Mouse (Mus musculus): ENCODE results near the gene Mpc2. TPM values are rescaled to one million over a fixed set of nuclear protein-coding genes. Genes with fewer than 3 reads are reported as not detected.

Mpc2 gene
- polyA plus RNA-seq, 1 experiment from 2014 or later: 145 TPM

DNA sequence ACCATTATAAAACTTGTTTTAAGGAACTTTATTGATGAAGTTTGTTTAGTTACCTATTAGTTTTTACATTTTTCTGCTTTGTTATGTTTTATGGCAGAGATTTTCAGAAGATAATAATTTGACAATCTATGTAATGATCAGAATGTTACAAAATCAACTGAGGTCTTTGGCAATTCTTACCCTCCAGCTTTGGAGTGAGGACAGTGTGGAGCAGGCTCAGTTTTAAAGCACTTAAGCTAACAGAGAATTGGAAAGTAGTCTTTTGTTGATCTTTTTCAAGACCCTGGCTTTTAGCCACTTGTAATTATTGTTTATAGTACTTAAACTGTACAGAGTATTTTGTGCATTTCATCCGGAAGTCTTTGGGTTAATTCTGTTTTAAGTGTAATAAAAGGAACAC lies 2.4 kb downstream of the Mpc2 start:
- 87% methylated on average over 1 of the region's 1 CpGs for WGBS
- Histone ChIP-seq H3K4me3 (no peak overlapping the region), H3K9me3 (no peaks in the 10 kb centered on the region), H3K27me3 (ENCODE audit: insufficient read depth, poor library complexity, severe bottlenecking) (no peaks in the 10 kb centered on the region), H3K27ac (no peak overlapping the region), H3K4me1 (peaks cover 8% of the 10 kb centered on the region), H3K36me3 (no peaks in the 10 kb centered on the region)
- no peak for DNase-seq (ENCODE audit: low spot score)

DNA sequence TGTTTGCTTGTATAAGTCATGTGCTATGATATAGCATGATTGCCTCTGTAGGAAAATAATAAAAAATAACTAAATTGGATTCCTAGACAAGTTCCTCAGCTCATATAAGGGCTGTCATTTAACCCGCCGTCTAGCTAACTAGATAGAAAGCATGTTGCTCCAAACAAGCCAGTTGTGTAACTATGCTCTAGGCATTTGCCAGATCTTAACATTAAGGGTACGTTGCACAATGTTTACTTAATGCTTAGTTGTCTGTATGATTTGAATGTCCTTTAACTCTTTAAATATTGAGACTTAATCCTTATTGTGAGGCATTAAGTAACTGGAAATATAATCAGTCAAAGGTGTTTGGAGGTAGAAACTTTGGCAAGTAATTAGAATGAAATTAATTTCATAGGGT lies 4.1 kb downstream of the Mpc2 start:
- H3K27ac ChIP-seq: no peak overlapping the region
- peaks cover 8% of the 10 kb centered on the region for H3K4me1 ChIP-seq
- no peaks in the 10 kb centered on the region for H3K9me3 ChIP-seq
- H3K36me3 ChIP-seq: no peaks in the 10 kb centered on the region
- no peak overlapping the region for H3K4me3 ChIP-seq
- no peaks in the 10 kb centered on the region for H3K27me3 ChIP-seq (ENCODE audit: insufficient read depth, poor library complexity, severe bottlenecking)
- DNase-seq (ENCODE audit: low spot score): no peak
- 92% methylated on average over 3 of the region's 3 CpGs for WGBS

DNA sequence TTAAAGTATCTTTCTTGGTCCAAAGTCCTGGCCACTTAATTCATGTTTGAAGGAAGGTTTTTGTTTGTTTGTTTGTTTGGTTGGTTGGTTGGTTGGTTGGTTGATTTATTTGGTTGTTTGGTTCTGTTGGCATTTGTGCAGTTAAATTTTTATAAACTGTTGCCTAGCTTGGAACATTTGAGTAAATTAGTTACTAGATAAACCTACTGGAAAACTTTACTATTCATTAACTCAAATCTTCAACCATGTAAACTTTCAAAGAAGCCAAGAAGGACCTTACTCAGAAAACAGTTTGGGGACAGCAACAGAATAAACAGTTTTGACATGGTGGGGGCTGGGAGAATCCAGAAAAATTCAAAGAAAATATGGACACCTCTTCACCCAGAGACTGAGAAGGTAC lies 8.5 kb downstream of the Mpc2 start:
- Histone ChIP-seq H3K9me3 (no peaks in the 10 kb centered on the region), H3K4me1 (no peaks in the 10 kb centered on the region), H3K36me3 (no peaks in the 10 kb centered on the region), H3K27me3 (ENCODE audit: insufficient read depth, poor library complexity, severe bottlenecking) (no peaks in the 10 kb centered on the region), H3K4me3 (no peak overlapping the region), H3K27ac (no peak overlapping the region)
- DNase-seq (ENCODE audit: low spot score): no peak

DNA sequence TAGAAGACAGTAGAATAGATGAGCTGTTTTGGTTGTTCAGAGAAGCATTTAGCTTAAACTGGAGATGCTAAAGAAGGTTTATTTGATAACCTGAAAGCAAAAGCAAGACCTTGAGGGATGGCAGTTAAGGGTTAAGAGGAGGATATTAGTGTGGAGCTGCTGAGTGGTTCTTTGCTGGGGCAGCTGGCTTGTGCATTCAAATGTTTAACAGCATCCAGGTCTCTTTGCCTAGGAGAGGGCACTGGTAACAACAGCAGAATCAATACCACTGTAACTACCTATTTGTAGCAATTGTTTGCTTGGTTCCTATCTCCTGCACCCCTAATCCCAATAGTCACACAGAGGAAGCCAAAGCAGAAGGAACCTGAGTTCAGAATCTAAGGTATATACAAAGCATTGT lies 9.3 kb downstream of the Mpc2 start:
- Histone ChIP-seq H3K4me1 (no peaks in the 10 kb centered on the region), H3K27ac (no peak overlapping the region), H3K9me3 (no peaks in the 10 kb centered on the region), H3K4me3 (no peak overlapping the region), H3K27me3 (ENCODE audit: insufficient read depth, poor library complexity, severe bottlenecking) (no peaks in the 10 kb centered on the region), H3K36me3 (no peaks in the 10 kb centered on the region)
- DNase-seq (ENCODE audit: low spot score): no peak

DNA sequence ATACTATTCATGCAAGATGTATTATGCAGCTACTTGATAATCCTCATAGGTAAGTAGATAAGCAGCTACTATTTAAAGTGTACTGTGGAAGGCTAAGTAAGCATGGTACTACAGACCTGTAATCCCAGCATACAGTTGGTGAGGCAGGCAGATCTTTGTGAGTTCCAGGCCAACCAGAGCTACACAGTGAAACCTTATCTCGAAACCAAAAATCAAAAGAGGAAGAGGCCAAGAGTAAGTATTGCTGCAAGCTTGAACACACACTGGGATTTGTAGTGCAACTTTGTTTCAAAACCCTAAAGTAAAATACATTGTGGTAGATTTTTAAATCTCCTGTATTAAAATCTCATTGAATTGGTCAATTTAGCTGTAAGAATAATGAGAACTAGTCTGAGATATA lies 11.1 kb downstream of the Mpc2 start:
- Histone ChIP-seq H3K36me3 (no peaks in the 10 kb centered on the region), H3K4me1 (no peaks in the 10 kb centered on the region), H3K4me3 (no peak overlapping the region), H3K9me3 (no peaks in the 10 kb centered on the region), H3K27me3 (ENCODE audit: insufficient read depth, poor library complexity, severe bottlenecking) (no peaks in the 10 kb centered on the region), H3K27ac (no peak overlapping the region)
- DNase-seq (ENCODE audit: low spot score): no peak
- 87% methylated on average over 1 of the region's 1 CpGs for WGBS

DNA sequence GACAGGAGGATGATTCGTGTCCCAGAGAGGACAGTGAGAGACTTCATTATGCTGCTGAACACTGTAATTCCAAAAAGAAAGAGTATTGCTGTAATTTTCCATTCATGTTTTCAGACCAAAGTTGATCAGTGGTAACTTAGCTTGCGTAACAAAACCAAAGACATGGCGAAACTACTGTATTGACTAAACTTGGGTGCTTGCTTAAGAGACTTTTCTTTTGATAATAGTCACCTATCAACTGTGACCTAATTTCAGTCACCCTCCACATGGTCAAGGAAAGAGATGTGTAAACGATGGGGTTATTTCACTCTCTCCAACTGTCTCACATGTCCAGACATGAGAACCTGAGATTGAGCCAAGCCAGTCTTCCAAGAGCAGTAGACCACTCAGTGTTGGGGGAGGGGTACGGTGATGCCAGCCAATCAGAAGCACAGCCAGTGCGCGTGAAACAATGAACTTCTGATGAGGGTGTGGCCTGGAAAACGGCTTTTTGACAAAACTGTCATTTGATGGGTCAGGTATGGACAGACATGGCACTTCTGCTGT lies 24.3 kb downstream of the Mpc2 start, which contains the start of gene Adcy10:
Gene Adcy10 (plus strand): TSS at position 496 of the 546 bp plus-strand sequence.
- Histone ChIP-seq H3K27ac (no peak within 1 kb of the TSS), H3K4me1 (no peaks in the 10 kb centered on the region), H3K27me3 (ENCODE audit: insufficient read depth, poor library complexity, severe bottlenecking) (no peaks in the 10 kb centered on the region), H3K9me3 (no peaks in the 10 kb centered on the region), H3K4me3 (no peak within 1 kb of the TSS), H3K36me3 (peaks cover 15% of the 10 kb centered on the region; the same call in 1 of the 2 replicates)
- 89% methylated on average over 8 of the region's 8 CpGs for WGBS
- no peak for DNase-seq (ENCODE audit: low spot score)

DNA sequence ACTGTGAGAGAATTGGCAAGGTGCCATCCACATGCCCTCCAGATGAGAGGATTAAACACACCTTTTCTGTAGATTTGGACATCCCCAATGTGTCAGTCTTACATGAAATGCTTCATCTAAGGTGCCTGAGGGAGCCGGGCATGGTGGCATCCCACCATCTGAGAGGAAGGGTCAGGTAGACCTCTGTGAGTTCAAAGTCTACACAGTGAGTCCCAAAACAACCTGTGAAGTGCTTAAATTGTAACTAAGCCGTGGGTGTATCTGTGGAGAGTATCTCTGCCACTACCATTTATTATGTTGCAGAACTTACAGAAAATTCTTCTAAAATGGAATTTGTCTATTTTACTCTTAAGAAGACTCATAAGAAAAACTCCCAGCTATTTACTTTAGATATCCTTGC lies 25.7 kb downstream of the Mpc2 start:
- DNase-seq (ENCODE audit: low spot score): no peak
- no peaks in the 10 kb centered on the region for H3K4me1 ChIP-seq
- no peaks in the 10 kb centered on the region for H3K27me3 ChIP-seq (ENCODE audit: insufficient read depth, poor library complexity, severe bottlenecking)
- H3K9me3 ChIP-seq: no peaks in the 10 kb centered on the region
- no peak overlapping the region for H3K4me3 ChIP-seq
- peaks cover 11% of the 10 kb centered on the region; the same call in 1 of the 2 replicates for H3K36me3 ChIP-seq
- H3K27ac ChIP-seq: no peak overlapping the region
- WGBS: 91% methylated on average over 2 of the region's 2 CpGs

DNA sequence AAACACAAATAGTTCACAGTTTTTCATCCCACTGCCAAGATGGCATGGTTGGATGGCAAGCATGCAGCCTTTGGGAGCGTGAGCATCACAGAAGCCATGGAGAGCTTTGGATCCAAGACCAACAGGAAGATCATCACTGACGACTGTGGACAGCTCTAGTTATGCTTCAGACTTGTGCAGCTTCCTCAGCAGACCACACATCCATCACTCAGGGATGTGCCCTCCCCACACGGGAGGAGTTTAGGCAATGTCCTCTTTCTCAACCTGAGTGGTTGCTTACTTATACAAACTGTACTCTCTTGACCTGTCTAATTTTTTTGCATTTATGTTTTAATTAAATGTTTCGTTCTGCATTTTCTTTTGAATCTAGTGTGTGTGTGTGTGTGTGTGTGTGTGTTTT lies 28.8 kb downstream of the Mpc2 start:
- no peaks in the 10 kb centered on the region for H3K27me3 ChIP-seq (ENCODE audit: insufficient read depth, poor library complexity, severe bottlenecking)
- H3K36me3 ChIP-seq: no peaks in the 10 kb centered on the region
- no peaks in the 10 kb centered on the region for H3K4me1 ChIP-seq
- DNase-seq (ENCODE audit: low spot score): no peak
- H3K4me3 ChIP-seq: no peak overlapping the region
- H3K9me3 ChIP-seq: no peaks in the 10 kb centered on the region
- H3K27ac ChIP-seq: no peak overlapping the region
- WGBS: 80% methylated on average over 4 of the region's 4 CpGs

DNA sequence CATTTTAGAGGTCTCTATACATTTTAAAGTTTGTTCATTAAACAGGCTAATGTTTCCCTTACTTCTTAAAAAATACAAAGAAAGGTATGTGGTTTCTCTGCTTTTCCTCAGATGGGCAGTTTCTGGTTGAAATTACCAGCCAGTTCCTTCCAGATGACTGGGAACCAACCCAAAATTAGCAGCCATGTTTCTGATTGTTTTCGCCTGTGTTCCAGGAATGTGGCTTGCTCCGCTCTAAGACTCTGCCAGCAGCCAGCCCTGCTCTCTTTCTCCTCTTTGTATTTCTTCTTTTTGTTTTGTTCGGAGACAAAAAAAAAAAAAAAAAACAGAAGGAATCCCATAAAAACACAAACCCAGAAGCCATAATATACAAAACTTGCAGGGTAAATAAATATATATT lies 38.4 kb downstream of the Mpc2 start:
- WGBS: 61% methylated on average over 3 of the region's 3 CpGs
- Histone ChIP-seq H3K4me3 (no peak overlapping the region), H3K27ac (no peak overlapping the region), H3K4me1 (peaks cover 10% of the 10 kb centered on the region), H3K27me3 (ENCODE audit: insufficient read depth, poor library complexity, severe bottlenecking) (no peaks in the 10 kb centered on the region), H3K36me3 (no peaks in the 10 kb centered on the region), H3K9me3 (no peaks in the 10 kb centered on the region)
- DNase-seq (ENCODE audit: low spot score): no peak

DNA sequence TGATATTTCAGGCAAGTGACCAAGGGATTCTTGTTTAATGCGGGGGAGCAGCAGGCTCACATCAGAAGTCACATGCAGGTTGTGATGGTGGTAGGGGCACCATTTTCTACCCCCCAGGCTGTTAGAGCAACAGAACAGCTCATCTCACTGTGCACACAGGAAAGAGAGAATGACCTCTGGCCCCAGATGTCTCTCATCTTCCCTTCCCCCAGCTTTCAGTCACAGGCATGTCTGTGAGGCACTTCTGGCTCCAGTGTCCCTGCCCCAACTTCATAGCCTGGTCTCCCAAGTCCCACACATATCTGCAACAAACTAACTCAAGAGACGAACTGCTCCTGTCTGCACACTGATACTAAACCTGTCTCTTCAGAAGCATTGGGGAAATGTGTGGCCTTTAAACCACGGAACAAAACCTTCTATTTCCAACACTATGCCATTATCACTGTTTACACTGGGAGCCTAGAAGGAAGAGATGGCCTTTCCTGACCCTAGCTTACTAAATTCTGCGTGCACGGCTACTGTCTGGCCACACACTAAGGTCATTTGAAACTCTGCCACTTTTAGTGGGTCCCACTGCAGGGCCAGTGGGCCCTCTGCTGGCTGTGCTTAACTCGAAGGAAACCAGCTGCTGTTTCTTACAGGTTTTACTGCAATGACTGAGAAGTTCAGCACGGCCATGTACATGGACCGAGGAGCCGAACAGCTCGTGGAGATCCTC lies 43.0 kb downstream of the Mpc2 start:
- peaks cover 10% of the 10 kb centered on the region for H3K4me1 ChIP-seq
- H3K27ac ChIP-seq: 0 out of 2 replicates have a peak overlapping the region, but pooled peaks have one; percentile 23
- DNase-seq (ENCODE audit: low spot score): no peak
- no peak overlapping the region for H3K4me3 ChIP-seq
- no peaks in the 10 kb centered on the region for H3K9me3 ChIP-seq
- 39% methylated on average over 10 of the region's 10 CpGs for WGBS
- H3K36me3 ChIP-seq: no peaks in the 10 kb centered on the region
- no peaks in the 10 kb centered on the region for H3K27me3 ChIP-seq (ENCODE audit: insufficient read depth, poor library complexity, severe bottlenecking)

DNA sequence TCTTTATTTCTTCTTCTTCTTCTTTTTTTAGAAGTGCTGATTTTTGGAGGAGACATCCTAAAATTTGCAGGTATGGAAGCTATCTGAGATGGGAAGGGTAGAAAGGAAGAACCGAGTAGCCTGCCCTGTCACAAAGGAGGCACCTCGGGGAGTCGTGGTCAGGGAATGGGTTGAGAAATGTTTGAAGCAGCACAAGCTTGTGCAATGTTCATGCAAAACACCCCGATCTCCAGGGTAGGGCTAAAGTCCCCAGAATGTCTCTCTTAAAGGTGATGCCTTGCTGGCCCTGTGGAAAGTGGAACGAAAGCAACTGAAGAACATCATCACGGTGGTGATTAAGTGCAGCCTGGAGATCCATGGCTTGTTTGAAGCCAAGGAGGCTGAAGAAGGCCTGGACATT lies 45.9 kb downstream of the Mpc2 start:
- Histone ChIP-seq H3K36me3 (no peaks in the 10 kb centered on the region), H3K27me3 (ENCODE audit: insufficient read depth, poor library complexity, severe bottlenecking) (no peaks in the 10 kb centered on the region), H3K27ac (no peak overlapping the region), H3K9me3 (no peaks in the 10 kb centered on the region), H3K4me3 (no peak overlapping the region), H3K4me1 (peaks cover 10% of the 10 kb centered on the region)
- DNase-seq (ENCODE audit: low spot score): no peak
- WGBS: 79% methylated on average over 6 of the region's 6 CpGs

DNA sequence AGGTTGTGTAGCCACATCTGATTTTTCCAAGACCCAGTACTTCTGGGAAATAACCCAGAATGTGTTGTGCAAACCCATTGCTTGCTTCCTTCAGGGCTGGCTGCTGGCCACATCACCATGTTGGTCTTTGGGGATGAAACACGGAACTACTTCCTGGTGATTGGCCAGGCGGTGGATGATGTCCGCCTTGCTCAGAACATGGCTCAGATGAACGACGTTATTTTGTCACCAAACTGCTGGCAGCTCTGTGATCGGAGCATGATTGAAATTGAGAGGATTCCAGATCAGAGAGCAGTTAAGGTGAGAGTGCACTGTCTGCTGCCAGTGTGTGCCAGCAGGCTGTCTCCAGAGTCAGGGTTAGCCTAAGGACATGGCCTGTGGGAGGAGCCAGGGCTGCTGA lies 49.7 kb downstream of the Mpc2 start:
- Histone ChIP-seq H3K36me3 (no peaks in the 10 kb centered on the region), H3K9me3 (no peaks in the 10 kb centered on the region)
- WGBS: 81% methylated on average over 6 of the region's 6 CpGs

DNA sequence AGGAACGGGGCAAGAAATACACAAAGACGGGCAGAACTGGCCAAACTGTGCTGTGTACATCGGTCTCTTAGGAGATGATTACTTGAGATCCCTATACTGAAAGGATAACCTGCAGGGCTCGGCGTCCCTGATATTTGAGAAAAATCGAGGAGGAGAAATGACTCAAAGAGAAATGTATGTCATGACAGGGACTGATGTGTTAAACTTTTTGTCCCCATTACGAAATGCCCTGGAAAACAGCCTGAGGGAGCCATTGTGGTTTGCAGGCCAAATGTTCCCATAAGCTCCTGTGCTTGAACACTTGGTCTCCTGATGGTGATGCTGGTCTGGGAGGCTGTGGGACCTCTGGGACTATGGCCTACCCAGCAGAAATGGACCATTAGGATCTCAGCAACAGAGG lies 60.3 kb downstream of the Mpc2 start:
- Histone ChIP-seq H3K4me3 (no peak overlapping the region), H3K4me1 (no peaks in the 10 kb centered on the region), H3K9me3 (no peaks in the 10 kb centered on the region), H3K27ac (no peak overlapping the region), H3K36me3 (no peaks in the 10 kb centered on the region), H3K27me3 (ENCODE audit: insufficient read depth, poor library complexity, severe bottlenecking) (no peaks in the 10 kb centered on the region)
- no peak for DNase-seq (ENCODE audit: low spot score)
- WGBS: 82% methylated on average over 7 of the region's 7 CpGs

More for the DNA sequence above, 49.7 kb downstream of the Mpc2 start:
- DNase-seq (ENCODE audit: low spot score): no peak
- Histone ChIP-seq H3K27ac (no peak overlapping the region), H3K4me3 (no peak overlapping the region), H3K27me3 (ENCODE audit: insufficient read depth, poor library complexity, severe bottlenecking) (no peaks in the 10 kb centered on the region), H3K4me1 (no peaks in the 10 kb centered on the region)

Data from heart, embryonic 10.5 days (tissue).